Mouse (Mus musculus): ENCODE results near the gene Gm5475.

Gene Gm5475

DNA sequence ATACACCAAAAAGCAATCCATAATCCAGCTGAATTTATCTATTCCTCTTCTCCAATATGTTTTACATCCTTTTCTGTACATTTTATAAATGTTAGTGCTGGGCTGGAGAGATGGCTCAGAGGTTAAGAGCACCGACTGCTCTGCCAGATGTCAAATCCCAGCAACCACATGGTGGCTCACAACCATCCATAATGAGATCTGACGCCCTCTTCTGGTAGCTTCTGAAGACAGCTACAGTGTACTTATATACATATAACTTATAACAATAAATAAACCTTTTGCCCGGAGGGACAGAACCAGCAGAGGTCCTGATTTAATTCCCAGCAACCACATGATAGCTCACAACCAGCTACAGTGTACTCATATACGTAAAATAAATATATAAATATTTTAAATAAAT is 26.6 kb downstream of the Gm5475 start:
- DNase-seq (ENCODE audit: low read depth, low spot score), result peak; percentile 66

DNA sequence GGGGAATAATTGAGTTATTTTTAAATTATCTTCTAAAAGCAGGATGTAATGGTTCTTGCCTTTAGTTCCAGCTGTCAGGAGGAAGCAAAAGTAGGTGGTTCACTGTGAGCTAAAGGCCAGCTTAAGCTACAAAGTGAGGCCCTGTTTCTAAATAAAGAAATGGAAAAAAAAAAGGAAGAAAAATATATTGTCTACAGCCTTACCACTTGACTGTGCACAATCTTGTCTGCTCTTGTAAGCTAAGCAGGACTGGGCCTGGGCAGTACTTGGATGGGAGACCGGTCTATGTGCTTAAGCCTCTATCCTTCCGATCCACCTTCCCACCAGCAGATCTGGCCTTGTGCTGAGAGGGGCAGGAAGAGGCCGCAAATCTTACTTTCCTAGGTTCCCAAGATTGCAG is 27.5 kb downstream of the Gm5475 start:
- no peak for DNase-seq (ENCODE audit: low read depth, low spot score)

DNA sequence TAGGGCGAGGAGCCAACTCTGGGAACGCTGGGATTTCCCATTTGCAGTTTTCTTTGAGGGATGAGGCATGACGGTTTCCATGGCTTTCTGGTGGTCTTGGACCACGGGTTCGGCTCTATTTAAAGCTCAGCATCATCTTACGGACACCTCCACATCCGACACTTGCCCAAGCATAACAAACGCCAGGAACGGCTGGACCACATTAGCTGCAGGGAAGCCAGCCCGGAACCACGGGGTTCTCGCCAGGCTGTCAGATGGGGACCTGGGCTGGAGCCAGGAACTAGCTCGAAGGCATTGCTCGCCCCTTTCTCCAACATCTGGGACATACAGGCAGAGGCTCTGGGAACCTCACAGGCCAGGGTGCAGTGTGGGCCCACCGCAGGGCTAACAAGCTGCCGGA is 29.3 kb downstream of the Gm5475 start:
- DNase-seq (ENCODE audit: low read depth, low spot score), result no peak

DNA sequence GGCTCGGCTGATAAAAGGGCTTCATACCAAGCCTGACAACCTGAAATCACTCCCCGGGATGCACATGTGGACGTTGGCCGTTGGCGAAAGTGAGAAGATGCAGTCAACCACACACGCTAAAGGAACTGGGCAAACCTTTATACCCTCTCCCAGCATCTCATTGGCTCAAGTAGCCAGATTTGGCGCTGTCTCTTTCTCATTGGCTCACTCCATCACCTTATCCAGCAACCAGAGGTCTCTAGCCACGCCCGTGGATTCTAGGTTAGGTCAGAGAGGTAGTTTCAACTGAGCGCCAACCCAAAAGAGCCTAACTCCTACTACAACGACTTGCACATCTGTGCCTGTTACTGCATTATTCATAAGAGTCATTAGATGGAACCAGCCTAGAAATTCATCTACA is 30.5 kb downstream of the Gm5475 start:
- DNase-seq (ENCODE audit: low read depth, low spot score), result peak; percentile 84

DNA sequence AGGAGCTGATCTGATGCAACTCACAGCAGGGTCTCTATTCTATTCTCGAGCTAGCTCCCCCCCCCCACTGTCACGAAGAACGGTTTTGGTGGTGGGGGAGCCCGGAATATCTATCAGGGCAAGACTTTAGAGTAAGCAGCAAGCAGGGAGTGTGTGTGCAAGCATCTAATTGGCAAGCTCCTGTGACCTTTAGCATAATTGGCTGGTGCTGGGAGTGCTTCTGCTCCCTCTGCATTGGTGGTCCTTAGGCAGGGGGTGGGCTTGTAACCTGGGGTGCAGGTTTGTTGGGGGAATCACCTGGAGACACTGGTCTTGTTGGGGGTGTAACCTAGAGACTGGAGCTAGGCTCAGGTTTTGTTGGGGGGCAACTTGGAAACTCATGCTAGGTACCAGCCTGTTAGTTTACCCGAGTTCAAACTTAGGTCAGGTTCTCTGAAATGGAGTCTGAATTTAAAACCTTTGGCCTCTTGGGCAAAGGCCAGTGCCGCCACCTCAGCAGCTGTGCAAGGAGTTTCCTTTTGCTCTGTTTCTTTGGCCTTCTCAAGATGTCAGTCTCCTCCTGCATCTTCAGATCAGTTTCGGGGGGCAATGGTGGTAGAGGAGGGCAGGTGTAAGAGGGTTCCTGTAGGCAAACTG is 34.5 kb downstream of the Gm5475 start:
- no peak for DNase-seq (ENCODE audit: low read depth, low spot score)

DNA sequence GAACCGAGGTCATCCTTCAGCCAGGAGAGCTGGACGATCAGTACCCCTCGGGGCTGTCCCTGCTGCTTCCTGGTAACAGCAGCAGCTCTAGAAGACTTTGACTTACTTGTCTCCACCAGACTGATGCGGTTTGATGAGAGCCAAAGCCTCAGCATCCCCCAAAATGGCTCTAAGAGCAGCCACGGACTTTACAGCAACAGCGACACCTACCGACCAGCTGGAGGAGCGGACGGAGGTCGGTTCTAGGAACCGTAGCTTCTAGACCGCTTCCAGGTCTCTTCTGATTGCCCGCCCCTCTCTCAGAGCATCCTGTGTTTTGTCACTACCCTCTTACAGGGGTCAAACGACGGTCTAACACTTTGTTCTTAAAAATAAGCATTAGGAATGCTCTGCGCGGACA is 35.4 kb downstream of the Gm5475 start:
- DNase-seq (ENCODE audit: low read depth, low spot score), result peak; percentile 94

DNA sequence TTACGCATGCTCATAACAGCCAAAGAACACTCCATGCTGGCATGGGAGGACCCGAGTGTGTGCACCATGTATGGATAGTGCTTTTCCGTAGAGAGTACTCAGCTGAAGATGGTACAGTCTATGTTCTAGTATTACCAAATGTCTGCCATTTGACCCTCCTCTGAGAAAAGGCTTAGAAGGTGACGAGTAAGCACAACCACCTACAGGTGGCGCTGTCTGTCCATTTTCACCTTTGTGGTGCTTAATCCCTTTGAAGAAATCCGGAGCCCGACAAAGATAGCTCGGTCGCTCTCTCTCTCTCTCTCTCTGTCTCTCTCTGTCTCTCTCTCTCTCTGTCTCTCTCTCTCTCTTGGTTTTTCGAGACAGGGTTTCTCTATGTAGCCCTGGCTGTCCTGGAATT is 36.1 kb downstream of the Gm5475 start:
- DNase-seq (ENCODE audit: low read depth, low spot score), result peak; percentile 94

DNA sequence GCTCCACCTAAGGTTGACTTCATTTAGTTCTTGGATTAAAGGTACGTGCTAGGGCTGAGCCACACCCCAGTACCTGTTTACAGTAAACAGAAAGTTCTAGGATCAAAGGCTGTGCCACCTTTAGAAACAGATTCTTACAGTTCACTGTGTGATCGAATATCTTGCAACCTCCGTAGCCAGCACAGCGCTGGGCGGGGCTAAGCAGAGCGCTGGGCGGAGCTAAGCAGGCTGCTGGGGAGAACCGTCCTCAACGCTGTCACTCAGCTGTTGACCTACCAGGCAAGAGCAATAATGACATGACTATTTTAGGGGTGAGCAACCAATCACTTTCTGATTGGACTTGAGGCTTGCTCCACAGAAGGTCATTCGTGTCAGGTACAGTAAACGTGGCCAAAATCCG is 39.0 kb downstream of the Gm5475 start:
- DNase-seq (ENCODE audit: low read depth, low spot score), result peak; percentile 89

DNA sequence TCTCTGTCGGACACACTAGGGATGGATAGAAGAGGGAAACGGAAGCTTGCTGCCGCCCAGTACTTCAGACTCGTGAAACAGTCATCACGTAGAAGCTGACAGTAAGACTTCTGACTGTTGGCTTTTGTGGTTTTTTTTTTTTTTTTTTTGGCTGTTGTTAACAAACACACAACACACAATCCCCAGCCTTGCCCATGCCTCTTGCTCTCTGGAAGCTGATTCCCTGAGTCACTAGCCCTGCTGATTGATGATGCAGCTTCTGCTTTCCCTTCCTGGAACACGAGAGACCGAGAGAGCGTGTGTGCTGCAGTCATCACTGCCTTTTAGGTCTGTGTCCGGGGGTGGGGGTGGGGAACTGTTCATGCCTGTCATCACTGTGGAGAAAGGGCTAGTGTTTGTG is 39.7 kb downstream of the Gm5475 start:
- DNase-seq (ENCODE audit: low read depth, low spot score), result no peak

DNA sequence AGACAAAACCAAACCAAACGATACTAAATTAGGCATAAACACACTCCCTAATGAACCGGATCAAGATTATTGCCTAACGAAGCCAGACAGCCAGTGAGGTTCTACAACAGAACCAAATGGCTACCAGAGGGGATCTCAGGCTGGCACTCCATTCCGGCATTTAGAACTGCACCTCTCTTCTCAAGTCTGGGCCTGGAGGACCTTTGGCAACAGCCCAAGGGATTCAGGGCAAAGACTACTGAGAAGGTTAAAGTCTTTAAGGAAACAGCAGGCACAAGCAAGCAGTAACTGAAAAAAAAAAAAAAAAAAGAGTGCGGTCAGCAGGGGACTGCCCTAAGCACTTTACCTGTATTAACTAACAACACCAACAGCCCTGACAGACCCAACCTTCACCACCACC is 40.1 kb downstream of the Gm5475 start:
- no peak for DNase-seq (ENCODE audit: low read depth, low spot score)

DNA sequence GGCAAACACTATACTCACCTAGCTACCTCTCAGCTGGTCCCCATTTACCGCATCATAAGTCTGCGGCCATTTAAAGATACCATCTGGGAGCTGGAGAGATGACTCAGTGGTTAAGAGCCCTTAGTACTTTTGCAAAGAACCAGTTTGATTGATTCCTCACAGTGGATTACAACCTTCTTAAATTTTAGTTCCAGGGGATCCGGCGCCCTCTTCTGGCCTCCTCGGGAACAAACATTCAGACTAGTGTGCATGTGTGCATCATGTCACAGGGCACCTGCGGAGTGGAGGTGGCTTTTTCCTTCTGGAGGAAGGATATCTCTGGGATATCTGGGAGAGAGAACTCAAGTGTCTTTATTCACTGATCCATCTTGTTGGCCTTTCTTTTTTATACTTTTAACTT is 41.8 kb downstream of the Gm5475 start:
- peak; percentile 87 for DNase-seq (ENCODE audit: low read depth, low spot score)

DNA sequence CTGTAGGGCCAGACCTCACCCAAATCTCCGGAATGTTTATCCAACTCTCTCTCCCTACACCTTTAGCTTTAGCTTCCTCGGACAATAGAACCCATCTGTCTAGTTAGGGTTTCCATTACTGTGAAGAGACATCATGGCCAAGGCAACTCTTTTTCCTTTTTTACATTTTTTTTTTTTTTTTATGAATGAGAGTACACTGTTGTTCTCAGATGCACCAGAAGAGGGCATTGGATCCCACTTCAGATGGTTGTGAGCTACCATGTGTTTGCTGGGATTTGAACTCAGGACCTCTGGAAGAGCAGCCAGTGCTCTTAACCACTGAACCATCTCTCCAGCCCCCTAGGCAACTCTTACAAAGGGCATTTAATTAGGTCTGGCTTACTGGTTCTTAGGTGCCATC is 43.5 kb downstream of the Gm5475 start:
- no peak for DNase-seq (ENCODE audit: low read depth, low spot score)

DNA sequence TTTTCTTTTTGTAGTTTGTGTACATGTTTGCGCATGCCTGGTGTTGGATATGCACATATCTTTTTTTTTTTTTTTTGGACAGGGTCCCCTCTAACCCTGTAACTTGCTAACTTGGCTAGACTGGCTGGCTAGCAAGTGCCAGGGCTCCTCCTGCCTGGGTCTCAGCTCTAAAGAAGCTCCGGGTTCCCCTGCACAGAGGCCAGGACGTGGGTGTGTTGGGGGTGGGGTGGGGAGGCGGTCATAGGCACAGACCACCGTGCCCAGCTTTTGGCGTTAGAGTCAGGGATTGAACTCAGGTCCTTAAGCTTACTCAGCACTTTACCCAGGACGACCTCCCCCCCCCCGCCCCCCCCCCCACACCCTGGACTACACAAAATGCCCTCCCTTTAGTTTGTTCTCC is 45.8 kb downstream of the Gm5475 start:
- DNase-seq (ENCODE audit: low read depth, low spot score), result no peak

DNA sequence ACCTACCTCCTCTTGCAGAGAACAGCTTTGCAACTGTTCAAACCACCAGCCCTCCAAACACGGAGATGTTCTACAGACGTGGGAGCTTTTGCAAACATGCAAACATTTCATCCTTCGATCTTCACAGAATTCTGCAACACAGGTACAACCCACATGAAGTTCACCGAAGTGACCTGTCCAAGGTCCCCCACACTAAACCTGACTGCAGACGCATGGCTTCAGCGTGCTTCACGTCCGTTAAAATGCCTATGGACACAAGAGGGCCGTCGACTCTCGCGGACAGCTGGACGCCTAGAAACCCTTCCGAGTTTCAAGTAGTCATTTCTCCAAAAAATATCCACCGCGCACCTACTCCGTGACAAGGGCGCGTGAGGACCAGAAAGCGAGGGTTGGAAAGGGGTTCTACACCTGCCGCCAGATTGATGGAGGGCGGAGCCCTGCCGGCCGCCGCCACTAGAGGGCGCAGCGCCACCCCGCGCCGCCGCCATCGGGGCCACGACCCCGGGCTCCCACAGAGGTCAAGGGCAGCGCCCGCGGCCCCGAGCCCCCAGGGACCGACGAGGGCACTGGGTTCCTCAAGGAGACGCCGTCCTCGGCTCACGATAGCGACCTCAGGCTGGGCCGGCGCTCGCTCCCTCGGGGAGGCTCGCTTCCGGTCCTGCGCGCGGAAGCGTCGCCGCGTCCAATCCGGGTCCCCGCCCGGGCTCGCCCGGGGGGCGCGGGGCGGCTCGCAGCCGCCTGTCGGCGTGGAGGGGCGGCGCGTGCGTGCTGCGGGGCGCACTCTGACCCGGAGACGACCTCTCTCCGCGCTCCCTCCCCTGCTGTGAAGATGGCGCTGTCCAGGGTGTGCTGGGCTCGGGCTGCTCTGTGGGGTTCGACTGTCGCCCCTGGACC is 46.6 kb downstream of the Gm5475 start, which contains the start of gene Letmd1:
Letmd1 (plus strand) TSS at position 729 of the 894 bp plus-strand sequence.
- DNase-seq (ENCODE audit: low read depth, low spot score), result peak; percentile 90

DNA sequence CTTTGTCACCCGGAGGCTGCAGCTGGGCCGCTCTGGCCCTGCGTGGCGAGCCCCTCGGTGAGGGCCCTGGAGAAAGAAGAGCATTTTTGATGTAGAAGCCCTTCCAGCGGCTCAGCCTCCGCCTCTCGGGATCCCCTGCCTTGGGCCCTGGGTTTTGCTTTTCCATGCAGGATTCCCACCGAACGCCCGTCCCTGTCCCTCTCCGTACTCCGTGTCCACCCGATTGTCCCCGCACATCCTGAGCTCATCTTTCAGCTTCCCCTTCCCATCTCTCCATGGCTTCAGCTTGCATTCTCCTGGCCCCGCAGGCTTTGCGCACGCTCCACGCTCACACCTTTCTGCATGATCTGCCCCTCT is 47.2 kb downstream of the Gm5475 start:
- DNase-seq (ENCODE audit: low read depth, low spot score), result no peak

DNA sequence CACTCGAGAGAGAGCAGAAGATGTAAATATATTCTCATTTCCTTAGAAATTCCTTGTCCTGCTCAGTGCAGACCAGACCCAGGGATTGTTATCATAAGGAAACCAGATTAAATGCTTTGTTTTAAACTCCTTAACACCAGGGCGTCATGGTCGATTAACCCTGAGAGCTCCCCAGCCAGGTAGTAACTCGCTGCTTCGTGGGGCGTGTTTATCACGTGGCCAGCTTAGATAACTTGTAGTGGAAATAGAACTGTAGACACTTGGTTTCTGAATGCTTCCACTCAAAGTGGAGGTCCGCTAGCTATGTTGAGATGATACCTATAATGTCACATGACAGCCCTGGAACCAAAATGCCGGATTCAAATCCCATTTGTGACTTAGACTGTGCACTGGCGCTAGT is 48.1 kb downstream of the Gm5475 start:
- no peak for DNase-seq (ENCODE audit: low read depth, low spot score)

DNA sequence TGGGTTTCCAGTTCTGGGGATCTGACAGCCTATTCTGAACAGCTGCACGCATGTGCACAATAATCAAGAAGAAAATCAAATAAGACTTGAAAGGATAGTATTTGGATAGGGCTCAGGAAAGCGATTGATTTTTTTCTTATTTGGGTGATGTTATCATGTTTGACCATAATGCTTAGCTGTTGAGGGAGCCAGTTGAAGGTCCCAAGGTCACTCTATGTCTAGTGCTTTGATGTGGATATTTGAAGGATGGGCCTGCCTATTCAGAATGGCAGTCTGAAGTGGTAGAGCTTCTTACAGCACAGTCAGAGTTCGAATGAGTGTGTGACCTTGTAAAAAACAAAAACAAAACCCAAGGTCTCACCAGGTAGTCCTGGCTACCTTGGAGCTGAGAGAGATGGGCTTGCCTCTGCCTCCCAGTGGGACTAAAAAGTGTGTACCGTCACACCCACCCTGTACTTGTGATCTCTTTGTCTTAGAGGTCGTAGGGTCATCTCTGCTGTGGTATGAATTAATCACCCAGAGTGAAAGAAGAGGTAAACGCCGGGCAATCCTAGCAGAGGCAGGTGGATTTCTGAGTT is 52.1 kb downstream of the Gm5475 start:
- DNase-seq (ENCODE audit: low read depth, low spot score), result peak; percentile 96
